Mouse (Mus musculus) heart, embryonic 14.5 days (tissue): Measurements from ENCODE around the gene Erg. TPM values are rescaled to one million over a fixed set of nuclear protein-coding genes. Genes with fewer than 3 reads are reported as not detected.

Experiments
- ATAC-seq: fragments of 200-750 bp; cut with Nextera tagmentation; 2 replicates; pipeline ENCODE4 v1.8.0; 2017; ENCODE audit warnings: low read depth, moderate TSS enrichment; ENCODE audit not compliant: insufficient number of reproducible peaks, insufficient read depth, low FRiP score
- H3K27ac ChIP-seq, 2 experiments: fragments of 200-500 bp in 1 of 2; fragments of 300-500 bp in 1 of 2; sonication (generic) in 1 of 2; replicated peaks in 1 of 2; 2 replicates each; pipeline ENCODE4 v1.5.1; 2012 to 2014; ENCODE audit warnings: low read depth in 2 of 2, low read length in 2 of 2, control low read depth in 1 of 2, mild to moderate bottlenecking in 1 of 2, mixed read lengths in 1 of 2; ENCODE audit not compliant: control insufficient read depth in 1 of 2, insufficient read depth in 1 of 2
- H3K27me3 ChIP-seq: fragments of 300-500 bp; sonication (generic); 2 replicates; pipeline ENCODE4 v1.6.1; 2014; ENCODE audit warnings: mild to moderate bottlenecking, low read length, control low read depth; ENCODE audit not compliant: control insufficient read depth, insufficient read depth
- H3K36me3 ChIP-seq: fragments of 300-500 bp; sonication (generic); 2 replicates; pipeline ENCODE4 v1.6.1; 2014; ENCODE audit warnings: mild to moderate bottlenecking, control low read depth, low read length, mixed read lengths; ENCODE audit not compliant: control insufficient read depth, insufficient read depth
- H3K4me1 ChIP-seq, 2 experiments: fragments of 200-500 bp in 1 of 2; fragments of 300-500 bp in 1 of 2; sonication (generic) in 1 of 2; 2 replicates each; pipeline ENCODE4 v1.6.1; 2012 to 2014; ENCODE audit warnings: low read length in 2 of 2, control low read depth in 1 of 2, mixed read lengths in 1 of 2; ENCODE audit not compliant: control insufficient read depth in 2 of 2, insufficient read depth in 2 of 2
- H3K4me2 ChIP-seq: fragments of 300-500 bp; sonication (generic); 2 replicates; pipeline ENCODE4 v1.6.1; 2014; ENCODE audit warnings: mild to moderate bottlenecking, low read length
- H3K4me3 ChIP-seq, 2 experiments: fragments of 200-500 bp in 1 of 2; fragments of 300-500 bp in 1 of 2; sonication (generic) in 1 of 2; 2 replicates each; pipeline ENCODE4 v1.5.1; 2012 to 2014; ENCODE audit warnings: low read length in 2 of 2, mild to moderate bottlenecking in 2 of 2, control low read depth in 1 of 2, low read depth in 1 of 2, moderate library complexity in 1 of 2; ENCODE audit not compliant: control insufficient read depth in 1 of 2, insufficient read depth in 1 of 2
- H3K9ac ChIP-seq: fragments of 300-500 bp; sonication (generic); 2 replicates; pipeline ENCODE4 v1.6.1; 2014; ENCODE audit warnings: mild to moderate bottlenecking, low read length
- H3K9me3 ChIP-seq: fragments of 300-500 bp; sonication (generic); 2 replicates; pipeline ENCODE4 v1.6.1; 2016; ENCODE audit warnings: low read length, control low read depth; ENCODE audit not compliant: control insufficient read depth
- WGBS: fragments of 180-500 bp; shearing (Covaris S2); extraction: QIAGEN DNeasy Blood & Tissue Kit; methylation state at CpG from one replicate; pipeline ENCODE4 v1.1.7; 2014; 5-methylcytosine and 5-hydroxymethylcytosine counted together
- polyA plus RNA-seq: library from polyadenylated mRNA; unstranded; fragments of >200 nt; fragmentation: Nextera tagmentation; extraction: Ambion mirVana; gene quantifications from 2 replicates; pipeline ENCODE4 v1.2.1, GENCODE M21; 2014

The Erg gene
- polyA plus RNA-seq, 1 experiment from 2014 or later, result 5.7 TPM

DNA sequence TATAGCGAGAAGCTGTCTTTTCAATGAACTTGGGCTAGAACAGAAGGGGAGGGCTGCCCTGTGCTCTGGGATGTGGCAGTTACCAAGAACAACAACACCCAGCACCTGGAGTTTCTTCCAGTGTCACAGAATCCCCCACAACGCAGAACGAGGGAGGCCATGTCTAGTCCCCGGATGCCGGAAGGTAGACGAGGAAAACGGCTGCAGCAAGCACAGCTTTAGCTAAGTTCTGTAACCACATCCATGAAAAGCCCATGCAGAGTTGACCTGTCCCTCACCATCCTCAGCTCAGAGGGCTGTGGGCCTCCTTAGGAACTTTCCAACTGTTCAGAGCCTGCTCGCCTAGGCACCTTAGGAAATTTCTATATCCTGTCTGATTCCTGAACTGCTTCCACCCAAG, 130.5 kb downstream of the Erg start:
- H3K9me3 ChIP-seq, result no peaks in the 10 kb centered on the region
- no peak overlapping the region for H3K27ac ChIP-seq
- peak overlapping the region; percentile 46 for H3K4me2 ChIP-seq
- H3K4me1 ChIP-seq, result no peaks in the 10 kb centered on the region
- peak overlapping the region; percentile 75 for H3K9ac ChIP-seq
- ATAC-seq, result no peak
- WGBS, result 75% methylated on average over 8 of the region's 8 CpGs
- no peaks in the 10 kb centered on the region for H3K27me3 ChIP-seq
- peak overlapping the region; percentile 11 to 43 for H3K4me3 ChIP-seq
- no peaks in the 10 kb centered on the region for H3K36me3 ChIP-seq

GRCm38 (mm10) chr16:95455461-95455860, 130.9 kb downstream of the Erg start:
- Histone ChIP-seq H3K9ac (peak overlapping the region; percentile 75), H3K27me3 (no peaks in the 10 kb centered on the region), H3K9me3 (no peaks in the 10 kb centered on the region), H3K27ac (no peak overlapping the region), H3K4me3 (peak overlapping the region in 1 of 2 experiments; percentile 43; a peak in 3 of 4 replicates), H3K4me2 (peak overlapping the region; percentile 46), H3K4me1 (0 out of 4 replicates have a peak, but pooled peaks cover 0 to under 1% of the 10 kb centered on the region in 2 experiments), H3K36me3 (no peaks in the 10 kb centered on the region)
- WGBS, result 80% methylated on average over 5 of the region's 5 CpGs
- no peak for ATAC-seq

DNA sequence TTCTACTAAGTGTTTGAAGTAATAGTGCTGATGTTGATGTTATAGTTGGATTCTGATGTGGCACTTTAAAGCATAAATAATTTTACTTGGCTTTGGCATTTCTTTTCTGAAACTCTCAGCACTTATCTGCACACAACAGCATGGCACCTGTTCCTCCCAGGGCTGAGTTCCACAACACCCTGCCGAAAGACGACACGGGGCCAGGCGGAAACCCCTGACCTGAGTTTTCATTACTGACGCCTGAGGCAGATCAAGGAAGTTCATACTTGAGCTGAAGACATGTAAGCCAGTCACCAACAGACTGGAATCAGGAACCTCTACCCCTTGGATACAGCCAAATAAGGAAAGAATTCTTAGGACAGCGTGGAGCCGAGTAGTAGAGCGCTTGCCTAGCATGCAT, 134.0 kb downstream of the Erg start:
- Histone ChIP-seq H3K4me3 (no peak overlapping the region), H3K4me2 (no peak overlapping the region), H3K4me1 (peaks cover 4 to 7% of the 10 kb centered on the region in 2 experiments; a peak in 3 of 4 replicates), H3K9me3 (no peaks in the 10 kb centered on the region), H3K27ac (no peak overlapping the region), H3K27me3 (no peaks in the 10 kb centered on the region), H3K36me3 (no peaks in the 10 kb centered on the region), H3K9ac (no peak overlapping the region)
- no peak for ATAC-seq
- WGBS, result 77% methylated on average over 8 of the region's 8 CpGs

DNA sequence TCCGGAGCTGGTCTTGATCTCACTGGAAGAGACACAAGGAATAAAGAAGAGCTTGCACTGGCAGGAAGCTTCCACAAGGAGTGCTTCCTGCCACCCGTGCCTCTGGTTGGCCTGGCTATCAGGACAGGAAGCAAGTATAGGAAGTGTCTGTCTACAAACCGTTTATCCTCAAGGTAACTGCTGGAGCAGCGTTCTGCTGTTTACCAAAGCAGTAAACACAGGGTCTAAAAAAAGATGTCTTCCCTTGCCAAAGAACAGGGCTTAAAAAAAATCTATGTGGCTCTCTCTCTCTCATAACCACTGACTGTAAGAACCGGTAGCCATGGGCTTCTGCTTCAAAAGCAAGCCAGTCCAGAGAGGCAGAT, 137.1 kb downstream of the Erg start:
- Histone ChIP-seq H3K4me3 (no peak overlapping the region), H3K9ac (no peak overlapping the region), H3K4me2 (no peak overlapping the region), H3K4me1 (peaks cover 4 to 7% of the 10 kb centered on the region in 2 experiments; a peak in 3 of 4 replicates), H3K27ac (peak overlapping the region in 1 of 2 experiments; percentile 55; a peak in 1 of 4 replicates), H3K27me3 (no peaks in the 10 kb centered on the region), H3K9me3 (no peaks in the 10 kb centered on the region), H3K36me3 (no peaks in the 10 kb centered on the region)
- WGBS, result 47% methylated on average over 5 of the region's 5 CpGs
- ATAC-seq, result no peak

- no peaks in the 10 kb centered on the region for H3K36me3 ChIP-seq
- no peaks in the 10 kb centered on the region for H3K27me3 ChIP-seq
- H3K4me2 ChIP-seq, result no peak overlapping the region
- 70% methylated on average over 9 of the region's 9 CpGs for WGBS
- peak overlapping the region; percentile 16 to 28; a peak in 1 of 4 replicates for H3K27ac ChIP-seq
- H3K4me3 ChIP-seq, result no peak overlapping the region
- peaks cover 4 to 7% of the 10 kb centered on the region in 2 experiments; a peak in 3 of 4 replicates for H3K4me1 ChIP-seq
- no peaks in the 10 kb centered on the region for H3K9me3 ChIP-seq
- no peak overlapping the region for H3K9ac ChIP-seq
- ATAC-seq, result no peak
Measured at GRCm38 (mm10) chr16:95448643-95449360, 137.6 kb downstream of the Erg start.

DNA sequence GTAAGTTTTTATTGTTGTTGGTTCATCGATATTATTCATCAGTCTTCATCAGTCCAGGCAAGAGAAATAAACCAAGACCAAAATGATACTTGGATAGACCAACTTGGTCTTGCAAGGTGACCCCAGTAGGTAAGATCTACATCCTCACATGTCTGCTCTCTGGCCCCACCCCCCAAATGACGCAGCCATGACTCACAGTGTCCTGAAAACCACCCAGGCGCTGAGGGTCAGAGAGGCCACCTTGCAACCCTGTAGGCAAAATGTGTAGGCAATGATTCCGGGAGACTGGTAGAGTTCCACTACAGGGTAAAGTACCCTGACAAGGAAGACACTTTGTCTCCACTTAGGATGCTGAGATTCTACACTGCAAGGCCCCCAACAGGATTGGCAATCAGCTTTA, 138.5 kb downstream of the Erg start:
- 57% methylated on average over 4 of the region's 4 CpGs for WGBS

GRCm38 (mm10) chr16:95446368-95446767, 140.0 kb downstream of the Erg start:
- no peak overlapping the region for H3K27ac ChIP-seq
- WGBS, result 74% methylated on average over 2 of the region's 2 CpGs
- no peaks in the 10 kb centered on the region for H3K9me3 ChIP-seq
- H3K27me3 ChIP-seq, result no peaks in the 10 kb centered on the region
- H3K4me1 ChIP-seq, result peaks cover 9 to 18% of the 10 kb centered on the region in 2 experiments
- no peak for ATAC-seq
- no peak overlapping the region for H3K4me3 ChIP-seq
- no peak overlapping the region for H3K4me2 ChIP-seq
- H3K9ac ChIP-seq, result no peak overlapping the region
- H3K36me3 ChIP-seq, result no peaks in the 10 kb centered on the region

More for the DNA sequence above, 138.5 kb downstream of the Erg start:
- H3K9me3 ChIP-seq, result no peaks in the 10 kb centered on the region
- H3K4me2 ChIP-seq, result no peak overlapping the region
- H3K27me3 ChIP-seq, result no peaks in the 10 kb centered on the region
- no peaks in the 10 kb centered on the region for H3K36me3 ChIP-seq
- peaks cover 4 to 7% of the 10 kb centered on the region in 2 experiments; a peak in 3 of 4 replicates for H3K4me1 ChIP-seq
- ATAC-seq, result no peak
- no peak overlapping the region for H3K27ac ChIP-seq
- no peak overlapping the region for H3K9ac ChIP-seq
- H3K4me3 ChIP-seq, result no peak overlapping the region
